Mouse (Mus musculus): Measurements from ENCODE around the gene B4galnt2.
"Not testable (repeated sequence)": the region's sequence is repeated elsewhere in the genome, so short reads cannot be mapped to it uniquely, and the experiment has no call there.

B4galnt2 gene

DNA sequence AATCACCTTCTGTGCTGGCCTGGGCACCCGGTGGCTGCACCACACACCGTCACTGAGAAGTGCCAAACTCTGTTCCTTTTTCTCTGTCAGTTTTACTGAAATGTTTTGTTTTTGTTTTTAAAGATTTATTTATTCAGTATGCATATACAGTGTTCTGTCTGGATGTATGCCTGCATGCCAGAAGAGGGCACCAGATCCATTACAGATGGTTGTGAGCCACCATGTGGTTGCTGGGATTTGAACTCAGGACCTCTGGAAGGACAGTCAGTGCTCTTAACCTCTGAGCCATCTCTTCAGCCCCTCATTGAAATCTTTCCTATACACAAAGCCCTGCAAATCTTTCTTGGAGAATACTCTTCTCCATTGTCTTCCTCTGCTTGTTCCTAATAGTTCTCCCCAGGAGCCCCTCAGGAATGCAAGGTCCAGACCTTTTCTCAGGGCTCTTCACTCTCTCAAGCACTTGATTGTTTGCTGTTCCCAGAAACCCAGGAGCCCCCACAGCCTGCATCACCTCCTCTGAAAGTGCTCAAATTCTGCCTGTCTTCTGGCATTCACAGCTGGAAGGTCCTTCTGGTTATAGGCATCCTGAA lies 24.1 kb downstream of the B4galnt2 start:
- DNase-seq: no peak

DNA sequence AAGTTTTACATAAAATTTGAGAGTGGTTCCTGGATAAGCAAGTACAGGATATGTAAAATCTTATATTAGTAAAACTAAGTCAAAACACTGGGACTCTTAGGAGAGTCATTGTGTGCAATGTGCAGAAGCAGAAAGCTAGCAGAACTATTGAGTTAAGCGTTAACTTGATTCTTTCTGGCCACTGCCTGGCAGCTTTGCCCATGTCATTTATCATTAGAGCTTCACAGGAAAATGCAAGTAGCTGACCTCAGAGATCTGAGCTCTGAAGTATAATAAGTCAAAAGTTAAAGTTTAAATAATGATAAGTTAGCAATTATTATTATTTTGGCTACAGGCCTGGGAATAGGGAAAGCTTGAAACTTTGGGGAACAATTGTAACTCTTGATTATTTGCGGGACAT lies 34.8 kb downstream of the B4galnt2 start:
- not testable (repeated sequence) for DNase-seq

DNA sequence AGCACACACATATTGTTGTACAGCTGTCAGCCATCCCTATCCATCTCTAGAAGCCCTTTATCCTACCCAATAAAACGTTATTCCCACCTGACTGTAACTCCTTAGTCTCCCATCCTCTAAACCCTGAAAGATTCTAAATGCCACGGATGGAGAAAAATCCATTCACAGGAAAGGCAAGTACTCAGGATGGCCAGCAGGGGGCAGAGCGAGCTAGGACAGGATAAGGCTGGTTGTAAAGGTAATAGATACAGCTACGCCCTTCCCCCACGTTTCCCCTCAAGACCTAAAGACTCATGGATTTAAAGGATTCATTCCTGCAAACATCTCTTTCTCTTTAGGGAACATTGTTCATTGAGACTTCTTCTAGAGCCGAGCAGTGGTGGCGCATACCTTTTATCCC lies 38.4 kb downstream of the B4galnt2 start:
- DNase-seq: peak; percentile 70

DNA sequence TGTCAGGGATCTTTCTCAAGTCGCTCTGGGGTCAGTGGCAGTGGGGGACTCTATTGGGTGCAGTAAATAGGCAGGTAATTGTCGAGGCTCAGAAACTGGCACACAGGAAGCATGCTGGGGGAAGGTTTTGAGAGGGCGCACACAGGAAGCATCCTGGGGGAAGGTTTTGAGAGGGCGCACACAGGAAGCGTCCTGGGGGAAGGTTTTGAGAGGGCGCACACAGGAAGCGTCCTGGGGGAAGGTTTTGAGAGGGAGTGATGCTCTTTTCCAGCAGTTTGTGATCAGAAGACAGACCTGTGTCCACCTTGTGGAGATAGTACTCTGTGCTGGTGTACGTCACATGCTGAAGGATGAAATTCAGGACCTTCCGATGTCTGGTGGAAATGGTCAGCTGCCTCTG lies 38.9 kb downstream of the B4galnt2 start:
- no peak for DNase-seq

DNA sequence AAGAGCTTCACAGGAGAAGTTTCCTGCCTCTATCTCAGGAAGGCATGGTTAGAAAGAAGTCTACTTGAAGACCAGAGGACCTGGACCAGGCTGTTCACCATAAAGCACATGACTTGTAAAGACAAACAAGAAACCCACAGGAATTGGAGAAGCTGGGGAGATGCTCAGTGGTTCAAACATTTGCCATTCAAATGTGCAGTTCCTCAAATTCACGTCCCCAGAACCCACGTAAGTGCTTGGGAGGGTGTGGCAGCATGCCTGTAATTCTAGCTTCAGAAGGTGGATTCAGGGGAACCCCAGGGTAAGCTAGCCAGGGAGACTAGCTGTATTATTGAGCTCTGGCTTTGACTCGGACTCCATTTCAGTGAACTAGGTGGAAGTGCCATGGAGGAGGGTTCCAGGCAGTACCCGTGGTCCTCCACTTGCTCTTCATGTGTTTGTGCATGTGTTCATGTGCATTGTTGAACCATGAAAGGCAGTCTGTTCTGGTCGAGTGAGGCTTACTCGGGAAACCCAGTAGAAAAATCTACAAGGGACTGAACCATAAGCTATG lies 44.7 kb downstream of the B4galnt2 start:
- DNase-seq: no peak

DNA sequence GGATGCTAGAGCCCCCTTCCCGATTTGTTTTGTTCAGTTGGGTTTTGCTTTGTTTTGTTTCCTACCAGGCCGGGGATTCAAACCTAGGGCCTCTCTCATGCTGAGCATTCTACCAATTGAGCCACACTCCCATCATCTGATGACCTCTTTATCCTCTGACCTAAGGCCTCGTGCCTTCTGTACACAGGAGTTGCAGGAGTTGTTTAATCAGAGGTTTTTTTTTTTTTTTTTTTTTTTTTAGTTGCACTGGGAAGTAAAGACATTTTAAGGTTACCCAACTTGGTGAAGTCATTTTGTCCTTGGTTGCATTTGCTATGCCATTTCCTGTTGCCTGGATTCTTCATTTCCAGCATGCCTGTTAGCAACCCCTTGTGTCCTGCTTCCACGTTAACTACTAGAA lies 45.2 kb downstream of the B4galnt2 start:
- no peak for DNase-seq

DNA sequence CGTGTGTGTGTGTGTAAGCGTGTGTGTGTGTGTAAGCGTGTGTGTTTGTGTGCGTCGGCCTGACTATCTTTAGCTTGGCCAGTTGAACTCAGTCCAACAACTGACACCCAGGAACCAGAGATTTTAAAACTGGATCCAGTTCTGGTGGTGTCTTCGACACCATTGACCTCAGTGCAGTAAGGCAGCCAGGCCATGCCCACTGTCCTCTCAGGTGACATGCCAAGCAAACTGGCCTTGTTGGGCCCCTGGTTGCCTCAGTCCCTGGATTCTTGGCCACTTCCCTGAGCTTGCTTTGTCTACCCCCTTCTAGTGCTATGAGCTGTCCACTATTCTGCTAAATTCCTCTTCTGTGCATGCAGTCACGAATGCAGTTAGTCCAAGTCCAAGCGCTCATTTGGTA lies 53.3 kb downstream of the B4galnt2 start:
- DNase-seq: no peak

DNA sequence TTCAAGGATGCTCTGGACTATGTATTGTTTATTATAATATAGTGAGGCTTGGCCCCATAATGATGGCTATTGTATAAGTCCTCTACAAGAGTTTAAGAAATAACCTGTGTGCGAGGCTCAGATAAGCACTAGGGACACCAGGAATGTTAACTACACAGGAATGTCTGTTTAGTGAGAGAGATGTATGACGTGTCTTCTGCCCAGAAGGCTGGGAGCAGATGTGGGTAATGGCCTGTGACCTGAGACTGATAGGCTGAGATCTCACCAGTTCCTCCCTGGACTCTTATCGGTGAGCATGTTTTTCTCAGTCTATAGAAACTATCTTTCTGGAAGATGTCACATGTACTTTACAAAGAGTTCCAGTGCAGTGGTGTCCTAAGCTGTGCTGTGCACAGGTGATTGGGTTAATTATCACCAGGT lies 54.6 kb downstream of the B4galnt2 start:
- no peak for DNase-seq

DNA sequence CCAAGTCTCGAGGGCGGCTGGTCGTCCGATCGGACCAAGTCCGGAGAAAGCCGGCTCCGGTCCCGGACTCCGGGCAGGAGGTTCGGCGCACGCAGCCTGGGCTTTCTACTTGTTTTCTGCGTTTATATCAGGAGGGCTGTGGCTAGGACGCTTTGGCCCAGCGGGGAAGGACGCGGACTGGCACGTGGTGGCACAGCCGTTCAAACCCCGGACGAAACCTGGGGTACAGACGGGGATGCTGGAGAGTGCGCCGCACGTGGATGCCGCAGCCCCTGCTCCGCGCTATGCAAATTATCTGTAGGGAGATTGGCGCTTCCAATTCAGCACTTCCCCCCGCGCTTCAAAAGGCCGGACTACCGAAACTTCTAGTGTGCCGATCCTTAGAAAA lies 55.2 kb downstream of the B4galnt2 start:
- no peak for DNase-seq

DNA sequence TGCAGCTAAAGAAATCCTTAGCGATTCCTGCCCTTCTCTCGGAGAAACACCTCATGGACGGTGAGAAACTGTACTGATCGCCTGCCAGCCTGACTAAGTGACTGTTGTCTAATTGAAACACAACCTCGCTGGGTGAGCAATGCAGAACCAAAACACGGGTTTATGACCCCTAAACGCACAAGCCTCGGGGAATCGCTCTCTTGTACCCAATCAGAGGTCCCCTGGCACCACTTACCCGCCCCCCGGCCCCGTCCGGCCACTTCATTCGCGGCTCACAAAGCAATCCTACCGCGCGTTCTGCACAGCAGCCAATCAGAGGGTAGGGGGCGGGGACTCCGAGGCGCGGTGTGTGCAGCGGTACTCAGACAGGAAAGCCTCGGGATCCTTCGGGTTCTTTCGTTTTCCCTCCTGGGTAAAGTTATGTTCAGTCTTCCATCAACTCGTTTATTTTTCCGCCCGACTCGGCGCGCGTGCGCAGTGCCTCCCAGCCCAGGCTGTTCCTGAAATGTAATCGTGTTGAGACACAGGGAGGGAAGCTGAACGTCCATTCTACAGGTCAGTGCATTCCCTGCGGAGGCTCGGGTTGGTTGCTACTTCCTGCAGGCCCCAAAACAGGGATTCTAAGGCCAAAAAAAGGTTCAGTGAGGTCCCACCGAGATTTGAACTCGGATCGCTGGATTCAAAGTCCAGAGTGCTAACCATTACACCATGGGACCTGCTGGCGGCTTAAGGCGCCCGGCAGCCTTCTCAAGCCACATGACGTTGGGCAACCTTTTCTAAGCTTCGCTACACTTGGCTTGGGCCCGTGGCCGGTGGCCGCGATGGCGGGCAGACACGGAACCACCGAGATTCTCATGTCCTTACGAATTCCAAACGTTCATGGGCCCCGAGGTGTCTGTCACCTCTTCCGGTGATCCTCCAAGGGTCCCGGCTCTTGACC lies 55.9 kb downstream of the B4galnt2 start:
- peak; percentile 99 for DNase-seq

DNA sequence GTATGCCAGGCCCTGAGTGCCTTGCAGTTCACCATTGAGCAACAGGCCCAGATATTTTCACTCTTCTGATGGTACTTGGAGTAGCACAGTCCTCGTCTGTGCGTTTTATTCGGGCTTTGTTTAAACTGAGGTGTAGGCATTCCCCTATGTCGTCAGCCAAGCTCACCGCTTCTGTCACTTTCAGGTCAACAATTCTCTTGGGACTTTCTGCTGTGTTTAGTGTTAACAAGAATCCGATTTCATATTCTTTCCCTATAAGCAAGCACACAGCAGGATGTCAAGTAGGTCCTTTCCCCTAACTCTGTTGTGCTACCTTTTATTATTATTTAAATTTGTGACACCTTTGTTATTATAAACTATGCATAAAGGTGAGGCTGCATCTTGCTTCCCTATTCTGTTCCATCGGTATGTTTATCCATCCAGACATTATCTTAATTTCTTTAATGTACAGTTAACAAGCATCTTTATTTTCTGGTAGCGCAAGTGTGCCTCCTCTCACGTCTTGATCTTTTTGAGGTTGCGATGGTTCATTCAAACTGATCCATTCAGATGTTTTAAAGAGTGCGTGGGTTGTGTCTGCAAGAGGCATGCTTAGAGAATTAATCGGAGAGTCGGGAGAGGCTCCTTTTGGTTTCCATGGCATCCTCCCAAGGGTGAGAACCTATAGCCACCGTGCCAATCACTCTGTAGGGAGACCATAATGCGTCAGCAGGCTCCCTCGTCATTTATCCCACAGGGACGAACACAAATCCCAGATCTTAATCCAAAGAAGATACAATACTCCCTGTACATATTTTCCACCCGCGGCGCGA lies 56.8 kb downstream of the B4galnt2 start:
- DNase-seq: peak; percentile 16

DNA sequence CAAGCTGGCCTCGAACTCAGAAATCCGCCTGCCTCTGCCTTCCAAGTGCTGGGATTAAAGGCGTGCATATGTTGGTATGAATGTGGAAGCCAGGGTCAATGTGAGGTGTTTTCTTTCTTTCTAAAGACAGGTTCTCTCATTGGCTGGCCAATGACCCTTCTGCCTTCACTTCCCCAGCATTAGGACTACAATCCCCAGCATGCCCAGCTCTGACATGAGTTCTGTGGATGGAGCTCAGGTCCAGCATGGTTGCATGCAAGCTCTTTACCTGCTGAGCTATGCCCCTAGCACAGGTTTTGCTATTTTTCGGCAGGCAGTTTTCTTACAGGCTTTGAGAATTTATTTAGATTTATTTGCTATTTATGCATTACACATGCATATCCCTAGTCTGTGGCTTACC lies 57.4 kb downstream of the B4galnt2 start:
- no peak for DNase-seq

DNA sequence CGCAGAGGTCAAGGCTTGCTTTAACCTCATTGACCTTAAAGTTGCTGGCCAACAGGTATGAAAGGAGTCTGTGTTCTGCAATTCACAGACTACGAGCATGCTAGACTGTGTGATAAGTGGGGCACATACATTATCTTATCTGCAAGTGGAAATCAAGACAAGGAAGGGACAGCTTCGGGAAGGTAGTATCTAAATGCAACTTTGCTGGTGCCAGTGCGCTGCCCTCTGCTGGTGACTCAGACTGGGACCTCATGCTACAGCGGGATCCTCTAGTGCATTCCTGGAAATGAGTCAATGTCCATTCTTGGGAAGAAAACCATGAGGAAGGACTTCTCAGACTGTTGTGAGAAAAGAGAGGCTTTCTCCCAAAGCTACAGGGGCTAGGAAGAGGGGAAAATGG lies 61.0 kb downstream of the B4galnt2 start:
- peak; percentile 88 for DNase-seq

DNA sequence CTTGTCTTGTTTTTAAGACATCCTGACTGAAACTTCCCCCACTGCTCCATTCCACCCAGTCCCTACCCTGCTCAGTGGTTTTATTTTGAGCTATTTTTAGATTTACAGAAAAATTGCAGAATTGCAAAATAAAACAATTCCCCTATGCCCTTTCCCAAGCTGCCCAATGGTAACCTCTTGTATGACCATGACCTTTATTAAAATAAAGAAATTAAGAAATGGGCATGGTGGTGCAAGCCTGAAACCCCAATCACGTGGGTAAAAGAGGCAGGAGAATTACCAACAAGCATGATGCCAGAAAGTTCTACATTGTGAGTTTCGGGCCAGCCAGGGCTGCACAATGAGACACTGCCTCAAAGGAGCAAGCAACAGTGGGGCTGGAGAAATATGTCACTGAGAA lies 63.8 kb downstream of the B4galnt2 start:
- DNase-seq: no peak

DNA sequence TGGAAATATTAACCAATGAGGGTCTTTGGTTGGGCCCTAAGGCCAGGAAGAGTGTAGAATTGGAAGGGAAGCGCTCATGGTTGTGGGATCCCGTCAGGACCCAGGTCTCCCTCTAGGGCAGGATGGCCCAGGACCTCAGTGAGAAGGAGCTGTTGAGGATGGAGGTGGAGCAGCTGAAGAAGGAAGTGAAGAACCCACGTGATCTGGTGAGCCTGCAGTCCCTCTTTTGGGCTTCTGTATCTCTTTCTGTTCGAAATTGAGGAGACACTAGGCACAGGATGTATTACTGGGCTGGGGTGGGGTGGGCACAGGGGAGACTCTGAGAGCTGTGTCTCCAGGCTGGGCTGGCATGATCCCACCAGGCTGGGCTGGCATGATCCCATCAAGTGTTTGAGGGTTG lies 69.8 kb downstream of the B4galnt2 start:
- no peak for DNase-seq

DNA sequence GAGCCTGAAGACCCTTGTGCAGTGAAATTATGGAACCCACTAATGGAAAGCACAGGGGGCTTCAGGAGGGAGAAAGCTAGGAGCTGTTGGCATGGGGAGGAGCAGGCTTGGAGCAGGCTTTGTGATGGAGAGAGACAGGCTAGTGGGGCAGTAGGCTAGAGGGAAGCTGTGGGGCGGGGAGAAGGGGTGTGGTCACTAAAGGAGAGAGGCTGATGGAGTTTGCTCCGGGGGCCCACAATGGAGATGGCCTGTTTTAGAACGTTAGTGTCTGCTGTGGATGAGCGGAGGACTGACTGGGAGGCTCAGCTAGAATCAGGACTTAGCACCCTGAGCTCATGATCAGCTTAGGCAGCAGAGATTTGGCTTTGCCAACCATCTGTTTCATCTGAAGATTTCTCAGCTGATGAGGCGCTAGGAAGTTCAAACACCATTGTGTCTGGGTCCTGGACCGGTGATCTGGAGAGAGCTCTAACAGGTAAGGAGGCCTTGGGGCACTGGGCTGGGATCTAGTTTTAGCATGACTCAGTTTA lies 71.2 kb downstream of the B4galnt2 start:
- peak; percentile 46 for DNase-seq

DNA sequence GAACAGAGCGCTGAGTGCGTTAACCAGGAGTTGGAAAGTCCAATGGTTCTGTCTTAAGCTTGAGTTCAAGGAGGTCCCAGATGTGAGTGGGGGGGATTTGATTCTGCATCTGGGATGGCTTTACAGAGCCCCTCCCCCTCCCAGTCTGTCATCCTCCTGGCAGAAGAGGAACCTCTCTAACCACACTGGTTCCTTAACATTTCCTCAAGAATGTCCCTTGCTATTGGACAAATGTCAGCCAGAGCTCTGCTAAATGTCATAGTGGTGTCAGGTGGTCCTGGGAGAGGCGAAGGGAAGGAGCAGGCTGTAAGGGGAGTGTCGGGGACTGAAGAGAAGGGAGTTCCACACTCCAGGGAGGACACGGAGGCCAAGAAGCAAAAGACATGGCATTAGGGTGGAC lies 71.7 kb downstream of the B4galnt2 start:
- peak; percentile 42 for DNase-seq

DNA sequence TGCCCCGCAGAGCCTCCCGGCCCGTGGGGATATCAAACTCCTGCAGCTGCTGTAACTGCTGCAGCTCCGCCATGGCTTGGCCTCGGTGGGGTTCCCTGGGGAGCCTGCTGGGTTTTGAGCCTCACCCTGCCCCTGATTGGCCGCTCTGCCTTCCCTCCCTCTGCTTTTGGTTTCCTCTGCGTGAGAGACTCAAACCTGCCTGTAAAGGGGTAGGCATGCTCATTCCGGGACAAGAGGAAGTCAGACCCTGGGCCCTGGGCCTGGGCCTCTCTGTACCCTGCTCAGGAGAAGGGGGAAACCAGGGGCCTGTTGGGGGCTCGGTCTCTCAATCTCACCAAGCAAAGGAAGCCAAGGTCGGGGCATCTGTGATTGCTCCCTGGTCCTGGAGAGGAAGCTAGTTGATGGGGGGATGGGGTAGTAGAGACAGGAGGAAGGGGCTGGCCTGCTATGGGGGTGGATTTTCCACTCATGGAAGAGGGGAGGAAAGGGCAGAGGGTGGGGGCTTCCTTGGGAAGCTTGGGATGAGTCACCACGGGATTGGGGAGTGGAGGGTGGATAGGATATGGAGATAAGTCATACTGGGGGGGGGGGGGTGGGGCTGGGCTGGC lies 72.5 kb downstream of the B4galnt2 start, which contains the start of gene Abi3:
Gene Abi3 (minus strand): TSS at position 403 of the 608 bp plus-strand sequence.
- DNase-seq: peak; percentile 81

DNA sequence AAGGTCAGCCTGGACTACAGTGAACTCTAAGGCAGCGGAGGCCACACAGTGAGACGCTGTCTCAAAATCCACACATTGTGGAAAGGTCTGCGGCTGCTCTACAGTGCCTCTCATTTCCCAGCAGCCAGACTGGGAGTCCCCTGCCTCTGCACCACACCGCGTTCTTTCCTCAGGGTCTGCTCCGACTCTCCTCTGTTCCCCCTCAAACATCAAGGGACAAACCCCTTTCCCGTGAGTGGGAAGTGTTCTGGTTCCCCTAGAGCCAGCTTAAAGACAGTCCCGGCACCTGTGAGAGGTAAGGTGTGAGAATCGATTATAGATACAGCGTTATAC lies 73.2 kb downstream of the B4galnt2 start:
- DNase-seq: no peak

DNA sequence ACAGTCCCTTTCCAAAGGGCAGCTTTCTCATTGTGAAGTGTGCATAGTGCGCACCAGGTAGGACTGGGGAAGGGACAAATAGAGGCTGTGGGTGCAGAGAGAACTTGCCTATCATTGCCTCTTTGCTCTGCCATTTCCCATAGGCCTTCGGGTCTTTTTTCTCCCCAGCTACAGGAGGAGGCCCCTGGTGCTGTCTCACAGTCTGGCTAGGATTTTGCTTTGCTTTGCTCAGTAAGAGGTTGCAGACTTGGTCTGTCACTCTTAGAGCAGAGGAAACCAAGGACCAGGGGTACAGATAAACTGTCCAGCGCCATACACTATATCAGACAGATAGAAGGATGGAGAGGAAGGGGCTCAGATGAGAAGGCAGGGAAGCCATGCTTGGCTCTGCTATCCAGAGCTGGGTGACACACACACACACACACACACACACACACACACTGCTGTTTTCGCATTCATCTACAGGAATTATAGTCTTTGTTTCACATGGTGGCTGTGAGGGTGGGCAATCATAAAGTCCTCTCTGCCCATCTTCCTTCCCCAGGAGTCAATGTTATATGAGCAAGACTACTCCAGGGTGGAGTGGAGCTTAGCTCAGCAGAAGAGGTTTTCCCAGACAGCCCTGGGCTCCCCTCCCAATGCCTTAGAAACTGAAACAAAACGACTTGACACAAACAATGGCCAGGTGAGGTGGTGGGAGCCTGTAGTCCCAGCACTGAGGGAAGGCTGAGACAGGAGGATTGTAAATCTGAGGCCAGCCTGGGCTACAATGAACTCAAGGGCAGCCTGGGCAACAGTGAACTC lies 73.8 kb downstream of the B4galnt2 start:
- no peak for DNase-seq

DNA sequence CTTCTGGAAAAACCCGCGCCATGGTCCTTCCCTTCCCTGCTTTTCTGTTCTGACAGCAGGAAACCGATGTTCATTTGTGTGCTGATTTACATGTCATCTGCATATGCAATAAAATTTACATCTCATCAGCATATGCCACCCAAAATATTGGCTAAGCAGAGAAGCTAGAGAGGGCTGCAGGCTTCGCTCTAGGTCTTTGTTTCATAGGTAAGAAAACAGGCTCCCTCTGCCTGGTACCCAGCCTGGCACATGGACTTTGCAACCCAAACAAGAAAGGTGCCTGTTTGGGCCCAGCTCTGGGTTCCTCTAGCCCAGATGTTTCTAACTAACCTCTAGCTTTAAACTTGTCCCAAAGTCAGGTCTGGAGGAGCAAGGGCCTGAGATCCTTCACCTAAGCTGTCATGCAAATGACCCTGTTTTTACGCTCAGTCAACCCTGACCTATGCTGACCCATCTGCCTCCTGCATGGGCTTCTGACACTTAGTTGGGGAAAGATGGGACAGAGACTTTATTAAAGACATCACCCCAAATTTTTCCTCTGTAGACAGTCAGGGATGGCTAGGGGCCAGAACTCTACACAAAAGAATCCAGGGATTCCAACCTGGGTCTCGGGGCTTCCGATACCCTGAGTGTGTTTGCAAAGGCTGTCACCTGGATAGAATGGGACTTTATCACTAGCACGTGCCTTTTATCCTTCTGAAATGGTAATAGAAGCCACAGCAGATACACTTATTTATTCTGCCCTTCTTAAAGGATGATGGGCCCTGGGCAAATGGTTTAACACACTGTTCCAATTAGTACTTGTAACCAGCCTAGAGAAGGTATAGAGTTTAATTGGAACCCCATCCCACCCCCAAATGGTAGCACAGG lies 75.5 kb downstream of the B4galnt2 start:
- no peak for DNase-seq
